Mouse (Mus musculus) left cerebral cortex, adult 11 months (tissue): ENCODE measurements at regions not wholly inside any gene's neighbourhood (a gene's known extent, or its start where the extent isn't known, plus 50 kb on each side); places are given as distances from the start of the nearest gene placed in this dataset.
A peak's percentile ranks its signal among the peaks of the same experiment; 100 is the strongest.

Experiments
- DNase-seq: peaks from one replicate; pipeline ENCODE4 v3.0.0; 2022; ENCODE audit warnings: low spot score

- peak; percentile 15 for DNase-seq
These were observed 434.9 kb upstream of the Btbd3 start for GRCm38 (mm10) chr2:137821344-137821916.

- DNase-seq: no peak
These were observed 441.4 kb upstream of the Btbd3 start for GRCm38 (mm10) chr2:137814945-137815344.

DNA sequence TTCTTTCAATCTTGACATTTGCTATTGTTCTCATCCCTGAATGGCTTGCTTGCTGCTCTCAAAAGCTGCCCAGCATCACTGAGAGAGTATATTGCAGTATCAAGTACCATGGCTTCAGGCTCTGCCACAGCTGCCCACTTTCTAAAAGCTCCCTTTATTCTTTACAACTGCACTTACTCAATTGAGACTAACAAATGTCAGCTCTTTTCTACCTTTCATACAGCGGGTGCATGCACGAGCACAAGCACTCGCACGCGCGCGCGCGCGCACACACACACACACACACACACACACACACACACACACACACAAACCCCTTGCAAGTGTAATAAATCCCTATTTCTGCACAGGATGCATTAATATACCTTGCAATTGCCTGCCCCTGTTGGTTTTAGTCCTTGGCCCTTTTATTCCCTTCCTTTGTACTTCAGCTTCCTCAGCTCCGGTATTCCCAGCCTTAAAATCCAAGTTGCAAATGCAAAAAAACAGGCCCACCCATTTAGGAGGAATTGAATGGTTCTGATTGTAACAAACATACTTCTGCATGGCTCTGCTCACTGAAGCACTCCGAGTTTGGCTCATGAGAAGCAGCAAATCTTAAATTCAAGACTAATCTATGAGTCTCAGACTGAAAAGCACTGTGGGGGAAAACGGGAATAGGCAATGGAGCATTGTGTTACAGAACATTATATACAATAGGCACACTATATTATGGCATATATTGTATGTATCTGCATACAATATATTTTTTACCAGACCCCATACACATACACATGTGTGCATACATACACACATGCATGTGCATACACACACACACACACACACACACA is 447.7 kb upstream of the Btbd3 start:
- DNase-seq: no peak

GRCm38 (mm10) chr2:137807594-137808295 is 448.6 kb upstream of the Btbd3 start:
- DNase-seq: no peak

DNA sequence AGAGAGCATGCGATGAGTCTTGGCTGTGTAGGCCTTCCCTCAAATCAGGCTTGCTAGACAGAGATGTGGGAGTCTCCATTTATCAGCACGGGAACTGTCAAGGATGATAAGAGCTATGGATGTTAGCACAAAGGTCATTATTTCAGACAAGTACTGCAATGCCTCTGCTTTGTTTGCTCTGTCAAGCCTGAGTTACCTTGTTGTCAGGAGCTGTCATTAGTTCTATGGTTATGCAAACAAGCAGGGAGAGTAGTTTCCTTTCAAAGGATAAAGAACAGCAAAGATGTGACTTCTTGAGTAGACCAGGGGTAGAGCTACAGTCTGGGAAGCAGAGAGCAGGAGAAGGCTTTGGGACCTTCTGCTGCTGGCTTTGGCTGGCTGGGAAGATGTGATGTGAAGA is 461.5 kb upstream of the Btbd3 start:
- no peak for DNase-seq

DNA sequence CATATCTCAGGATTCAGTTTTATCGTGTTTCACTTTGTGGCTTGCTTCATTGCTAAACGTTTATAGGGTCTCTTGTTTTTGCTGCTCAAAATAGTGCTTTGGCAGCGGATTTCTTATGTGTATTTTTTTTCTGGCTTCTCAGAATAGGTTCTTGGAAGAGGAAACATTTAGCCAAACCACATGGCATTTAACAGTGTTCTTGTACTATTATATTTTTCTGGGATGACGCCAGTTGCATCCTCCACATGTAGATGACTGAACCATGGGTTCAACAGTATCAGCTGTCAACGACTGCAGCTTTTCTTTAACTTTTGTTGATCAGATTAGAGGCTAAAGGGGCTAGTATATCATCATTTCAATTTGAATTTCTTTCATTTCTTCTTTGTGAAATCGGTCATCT is 472.3 kb upstream of the Btbd3 start:
- DNase-seq: no peak

DNA sequence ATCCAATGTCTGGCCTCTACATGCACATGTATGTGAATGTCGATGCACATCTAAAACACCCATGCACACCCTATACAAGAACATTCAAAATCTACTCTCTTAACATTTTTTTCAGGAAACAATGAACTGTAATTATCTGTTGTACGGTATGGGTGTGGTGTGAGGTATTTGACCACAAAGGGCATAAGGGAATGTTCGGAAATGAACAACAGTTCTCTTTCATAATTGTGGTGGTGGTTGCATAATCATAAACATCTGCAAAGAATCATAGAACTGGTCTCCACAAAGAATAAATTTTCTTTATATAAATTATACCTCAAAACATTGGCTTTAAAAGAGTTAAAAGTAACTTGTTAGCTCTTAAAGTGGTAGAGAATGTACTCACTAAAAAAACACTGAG is 478.9 kb upstream of the Btbd3 start:
- no peak for DNase-seq

DNA sequence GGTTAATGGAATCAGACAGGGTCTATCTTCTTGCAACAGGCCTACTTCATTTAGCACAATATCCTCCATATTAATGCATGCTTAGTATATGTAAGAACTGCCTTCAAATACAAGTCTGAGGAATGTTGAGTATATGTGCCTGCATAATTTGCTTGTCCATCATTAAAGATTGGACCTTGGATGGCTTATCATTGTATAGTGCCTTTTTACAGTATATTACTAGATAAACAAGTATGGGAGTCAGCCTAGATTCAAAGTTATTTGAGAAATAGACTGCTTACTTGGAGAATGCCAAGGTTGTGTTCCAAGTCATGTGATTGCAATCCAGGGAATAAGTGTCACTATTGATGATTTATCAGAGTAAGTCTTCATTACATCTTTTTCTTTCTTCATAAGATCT is 491.6 kb upstream of the Btbd3 start:
- no peak for DNase-seq

DNA sequence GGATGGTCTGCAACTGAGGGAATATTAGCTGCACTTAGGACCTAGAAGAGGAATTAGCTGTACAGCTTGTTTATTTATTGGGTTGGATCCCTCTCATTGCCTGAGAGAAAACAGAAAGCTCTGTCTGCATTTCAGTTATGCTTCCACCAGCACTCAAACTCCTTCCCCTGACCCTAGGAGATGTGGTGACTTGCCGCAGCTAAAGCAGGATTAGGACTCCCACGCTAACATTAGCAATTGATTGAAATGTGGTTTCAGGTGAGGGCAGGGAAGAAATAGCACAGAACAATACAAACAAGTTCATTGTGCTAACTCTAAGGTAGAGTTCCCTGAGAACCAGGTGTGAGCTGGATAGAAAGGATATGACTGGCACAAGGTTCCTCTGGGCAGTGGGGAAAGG is 496.9 kb upstream of the Btbd3 start:
- DNase-seq: no peak

DNA sequence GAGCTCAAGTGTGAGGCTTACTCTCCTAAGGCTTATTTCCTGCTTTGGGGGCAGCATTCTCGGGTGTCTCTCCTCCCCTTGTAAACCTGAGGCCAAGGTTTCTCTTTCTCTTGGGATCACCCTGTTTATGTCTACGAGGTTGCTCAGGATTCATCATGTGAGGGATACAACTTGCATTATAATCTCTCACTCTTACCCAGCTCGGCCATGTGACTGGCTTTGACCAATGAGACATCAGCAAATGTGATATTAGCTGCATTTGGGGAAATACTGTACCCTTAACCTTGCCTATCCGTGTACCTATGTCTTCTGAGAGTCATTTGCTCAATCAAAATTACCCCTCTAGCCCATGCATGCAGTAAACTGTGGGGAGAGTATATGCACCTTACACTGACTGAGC is 498.0 kb upstream of the Btbd3 start:
- no peak for DNase-seq

GRCm38 (mm10) chr2:137757231-137758212 is 498.8 kb upstream of the Btbd3 start:
- DNase-seq: no peak

GRCm38 (mm10) chr2:137756220-137756619 is 500.1 kb upstream of the Btbd3 start:
- no peak for DNase-seq

GRCm38 (mm10) chr2:137754481-137754880 is 501.9 kb upstream of the Btbd3 start:
- DNase-seq: no peak

- DNase-seq: peak; percentile 16
These were observed 524.0 kb upstream of the Btbd3 start for GRCm38 (mm10) chr2:137732410-137732809.

GRCm38 (mm10) chr2:137730472-137730931 is 525.9 kb upstream of the Btbd3 start:
- DNase-seq: no peak

DNA sequence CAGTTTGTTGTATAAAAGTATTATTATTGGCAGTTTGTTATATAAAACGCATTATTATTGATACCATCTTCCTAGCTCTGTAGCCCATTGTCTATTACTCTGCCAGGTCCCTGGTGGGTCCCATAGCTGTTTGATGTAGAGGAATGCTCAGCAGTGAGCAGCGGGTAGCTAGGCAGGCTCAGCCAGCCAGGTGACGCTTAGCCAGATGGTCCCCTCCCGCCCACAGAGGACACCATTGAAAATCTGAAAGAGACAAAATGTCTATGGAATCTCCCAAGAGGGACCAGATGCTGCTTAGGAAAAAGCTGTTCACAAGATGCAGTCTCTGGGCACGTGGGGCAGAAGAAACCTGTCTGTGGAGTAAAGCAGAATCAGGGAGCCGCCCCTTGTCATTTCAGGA is 526.5 kb upstream of the Btbd3 start:
- no peak for DNase-seq

DNA sequence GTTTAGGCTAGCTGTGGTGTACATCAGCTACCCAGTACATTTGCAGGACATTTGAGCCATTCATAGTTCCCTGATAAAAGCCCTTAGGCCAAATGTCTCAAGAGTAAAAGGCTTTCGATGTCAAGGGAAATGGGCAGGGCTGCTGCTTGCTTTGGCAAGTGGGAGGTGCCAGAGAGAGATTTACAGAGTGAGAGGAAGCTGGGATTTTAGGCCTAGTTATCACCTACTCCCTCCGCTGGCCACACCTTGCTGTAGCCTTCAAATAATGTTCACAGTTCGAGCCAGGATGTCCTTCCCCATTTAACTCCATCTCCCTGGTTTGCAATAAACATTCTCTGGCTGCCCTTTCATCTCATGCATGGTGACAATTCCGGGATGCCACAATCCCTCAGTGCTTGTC is 527.2 kb upstream of the Btbd3 start:
- DNase-seq: no peak

DNA sequence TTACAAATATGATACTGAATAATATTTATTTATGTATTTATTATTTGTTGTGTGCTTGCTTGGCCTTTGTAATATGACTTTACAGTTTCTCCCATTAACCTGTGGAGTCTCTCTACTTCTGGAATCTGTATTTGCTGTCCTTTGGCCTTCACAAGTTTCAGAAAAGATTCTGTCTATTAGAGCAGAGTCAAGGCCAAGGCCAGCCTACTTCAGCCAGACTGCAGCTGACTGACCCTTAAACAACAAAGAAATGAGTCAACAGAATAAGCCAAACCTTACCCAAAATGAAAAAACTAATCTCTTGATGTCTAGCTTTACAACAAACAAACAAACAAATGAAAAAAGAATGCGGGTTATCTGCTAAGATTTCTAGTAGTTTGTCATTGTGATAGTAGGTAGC is 532.7 kb upstream of the Btbd3 start:
- no peak for DNase-seq

- no peak for DNase-seq
These were observed 534.5 kb upstream of the Btbd3 start for GRCm38 (mm10) chr2:137721767-137722424.

DNA sequence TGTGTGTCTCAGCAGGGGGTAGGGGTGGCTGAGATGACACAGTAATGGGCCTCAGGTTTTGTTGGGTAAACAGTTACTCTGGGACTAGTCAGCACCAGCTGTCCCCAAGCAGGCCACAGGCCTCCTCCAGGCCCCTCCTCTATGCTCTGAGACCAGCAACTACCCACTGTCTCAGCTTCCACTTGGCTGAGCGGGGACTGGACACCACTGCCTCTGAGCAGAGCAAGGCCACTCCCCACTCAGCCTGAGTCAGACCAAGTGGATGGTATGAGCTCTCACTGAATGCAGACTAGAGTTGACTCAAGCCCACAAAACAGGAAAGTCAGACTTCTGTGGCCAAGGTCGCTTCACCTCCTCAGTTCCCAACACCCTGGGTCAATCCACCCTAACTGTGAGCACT is 540.5 kb upstream of the Btbd3 start:
- DNase-seq: no peak

- DNase-seq: no peak
These were observed 549.8 kb upstream of the Btbd3 start for GRCm38 (mm10) chr2:137706528-137706988.
